Mouse (Mus musculus): ENCODE results near the gene Jph4. TPM values are rescaled to one million over a fixed set of nuclear protein-coding genes. Genes with fewer than 3 reads are reported as not detected.

The Jph4 gene
- not detected for polyA plus RNA-seq (2017; shearing (Covaris generic))

GRCm38 (mm10) chr14:55116425-55117200, at the start of gene Jph4:
Jph4 (minus strand) TSS chr14:55116935.
- ATAC-seq: no peak

GRCm38 (mm10) chr14:55164172-55164806, 47.6 kb upstream of the Jph4 start:
- ATAC-seq: no peak

DNA sequence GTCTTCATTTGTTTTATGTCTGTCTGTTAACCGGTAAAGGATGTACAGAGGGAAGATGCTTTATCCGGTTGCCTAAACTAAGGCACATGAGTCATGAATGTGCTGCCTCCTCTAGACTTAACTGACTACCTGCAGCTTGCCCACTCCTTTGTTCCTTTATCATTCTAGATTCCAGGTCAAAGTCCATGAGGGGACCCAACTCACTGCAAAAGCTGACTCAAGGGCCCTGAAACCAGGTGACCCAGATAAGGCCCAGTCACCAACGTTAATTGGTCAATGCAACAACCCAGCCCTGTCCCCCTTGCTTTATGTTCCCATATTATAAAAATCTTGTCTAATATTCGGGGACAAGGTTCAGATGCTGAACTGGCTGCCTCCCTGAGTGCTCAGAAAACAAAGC, 45.4 kb upstream of the Jph4 start:
- ATAC-seq: no peak

GRCm38 (mm10) chr14:55161098-55161634, 44.4 kb upstream of the Jph4 start:
- peak; percentile 90 for ATAC-seq

DNA sequence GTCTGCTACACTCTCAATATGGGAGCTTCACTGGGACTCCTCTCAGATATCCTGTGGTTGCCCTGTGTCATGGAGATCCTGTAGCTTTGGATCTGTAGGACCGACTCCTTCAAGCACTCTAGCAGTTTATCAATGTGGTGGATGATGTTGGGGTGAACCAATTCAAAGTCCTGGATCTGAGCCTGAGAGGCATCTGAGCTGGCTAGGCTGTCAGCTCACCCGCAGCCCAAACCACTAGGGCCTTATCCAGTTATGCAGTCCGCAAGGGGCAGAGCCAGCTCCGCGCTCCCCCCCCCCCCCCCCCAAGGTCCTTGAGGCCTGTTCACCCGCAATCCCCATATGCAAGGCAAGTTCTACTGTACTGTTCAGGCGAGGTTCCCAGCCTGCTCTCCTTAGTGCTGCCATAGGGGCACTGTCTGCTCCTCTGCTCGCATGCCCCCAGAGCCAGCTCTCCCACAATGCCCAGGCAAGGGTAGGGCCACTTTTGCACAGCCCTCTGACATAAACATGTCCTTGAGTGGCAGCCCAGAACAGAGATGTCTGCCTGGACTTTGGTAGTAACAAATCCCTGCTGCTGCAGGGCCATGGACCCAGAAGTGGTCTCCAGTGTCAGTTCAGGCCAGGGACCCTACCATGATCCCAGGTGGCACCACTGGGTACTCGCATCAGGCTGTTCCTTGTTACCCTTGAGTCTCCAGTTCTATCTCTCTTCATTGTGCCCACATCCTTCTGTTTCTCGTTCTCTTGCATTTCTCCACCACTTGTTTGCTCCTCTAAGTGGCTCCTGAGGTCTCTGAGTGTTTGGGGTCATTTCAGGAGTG, 43.7 kb upstream of the Jph4 start:
- no peak for ATAC-seq

DNA sequence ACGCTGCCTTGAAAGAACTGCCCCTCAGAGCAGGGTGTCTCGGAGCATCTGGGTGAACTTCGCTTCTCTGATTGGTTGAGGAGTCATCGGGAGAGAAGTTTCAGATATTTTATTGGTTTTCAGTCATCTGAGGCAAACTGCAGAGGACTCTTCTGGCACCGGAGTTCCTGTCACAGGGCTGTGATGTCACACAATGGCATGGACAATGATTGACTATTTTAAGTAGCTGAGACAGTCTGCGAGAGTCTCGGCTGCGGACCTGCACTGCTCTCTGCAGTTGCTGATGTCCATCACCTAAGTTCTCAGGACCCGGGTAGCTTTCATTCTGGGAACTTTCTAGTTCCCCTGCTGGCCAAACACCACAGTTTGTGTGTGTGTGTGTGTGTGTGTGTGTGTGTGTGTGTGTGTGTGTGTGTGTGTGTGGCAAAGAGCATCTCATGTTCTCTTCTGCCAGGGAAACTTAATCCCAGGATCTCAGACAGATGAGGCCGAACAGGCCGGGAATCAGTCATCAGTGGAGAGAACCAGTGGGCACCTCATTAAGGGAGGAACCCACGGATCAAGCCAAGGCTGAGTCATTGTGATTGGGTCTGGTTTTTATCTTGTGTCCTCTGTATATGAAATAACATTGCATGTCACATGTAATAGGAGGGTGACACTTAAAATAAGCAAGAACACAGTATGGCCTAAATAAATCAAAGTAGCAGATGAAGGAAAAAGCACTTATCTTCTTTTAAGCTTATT, 40.8 kb upstream of the Jph4 start:
- ATAC-seq: no peak

GRCm38 (mm10) chr14:55152951-55153481, 36.3 kb upstream of the Jph4 start:
- ATAC-seq: no peak

GRCm38 (mm10) chr14:55152174-55152573, 35.4 kb upstream of the Jph4 start:
- ATAC-seq: no peak

DNA sequence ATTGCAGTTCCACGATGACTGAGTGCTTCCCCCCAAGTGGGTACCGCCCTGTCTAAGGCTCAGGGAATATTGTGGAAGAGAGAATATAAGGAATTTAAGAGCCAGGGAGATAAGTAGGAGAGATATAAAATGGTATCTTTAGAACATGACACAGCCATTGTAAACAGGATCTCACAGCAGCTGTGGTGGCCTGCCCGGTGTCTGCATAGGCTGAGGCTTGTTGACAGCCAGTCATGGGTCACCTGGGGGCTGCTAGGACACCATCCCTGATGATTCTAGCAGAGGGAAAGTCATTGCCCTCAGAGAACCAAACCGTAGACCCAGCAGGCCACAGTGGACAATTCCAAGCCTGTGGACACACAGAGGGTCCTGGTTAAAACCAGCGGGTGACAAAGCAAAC, 34.2 kb upstream of the Jph4 start:
- no peak for ATAC-seq

DNA sequence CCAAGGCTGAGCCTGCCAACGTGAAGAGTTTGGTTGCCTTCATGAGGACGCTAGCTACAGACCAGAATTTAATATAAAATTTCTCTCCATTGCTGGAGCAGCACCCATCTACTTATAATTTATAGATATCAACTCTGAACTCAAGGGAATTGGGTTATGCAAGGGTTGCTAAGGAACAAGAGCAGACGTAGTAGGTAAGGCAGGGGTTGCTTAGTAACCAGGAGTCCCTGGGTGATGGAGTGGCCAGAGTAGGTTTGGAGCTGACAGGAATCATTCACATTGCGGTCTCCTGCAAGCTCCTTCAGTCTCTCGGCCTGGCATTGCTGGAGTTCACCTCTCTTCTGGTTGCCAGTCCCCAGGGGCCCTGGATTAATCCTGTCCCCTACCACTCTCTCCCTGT, 32.3 kb upstream of the Jph4 start:
- ATAC-seq: no peak

- no peak for ATAC-seq
Observed at GRCm38 (mm10) chr14:55148363-55148915, 31.7 kb upstream of the Jph4 start.

GRCm38 (mm10) chr14:55146829-55147401, 30.2 kb upstream of the Jph4 start:
- no peak for ATAC-seq

DNA sequence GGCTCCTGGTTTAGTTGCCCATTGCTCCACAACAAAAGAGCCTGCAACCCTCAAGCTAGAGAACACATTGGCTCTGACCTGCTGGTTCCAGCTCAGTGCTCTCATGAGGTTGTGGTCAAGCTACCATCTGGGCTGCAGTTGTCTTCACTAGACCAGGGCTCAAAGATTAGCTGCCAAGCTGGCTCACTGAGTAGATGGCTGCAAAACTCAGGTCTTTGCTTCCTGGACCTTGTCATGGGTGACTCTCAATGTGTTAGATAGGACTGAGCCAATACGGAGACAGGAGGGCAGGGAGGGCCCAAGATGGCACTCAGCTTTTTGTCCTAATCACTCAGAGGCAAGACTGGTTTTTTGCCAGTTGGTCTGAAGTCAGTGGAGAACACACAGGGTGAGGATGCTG, 29.6 kb upstream of the Jph4 start:
- no peak for ATAC-seq

- no peak for ATAC-seq
Observed at GRCm38 (mm10) chr14:55139313-55139712, 22.6 kb upstream of the Jph4 start.

DNA sequence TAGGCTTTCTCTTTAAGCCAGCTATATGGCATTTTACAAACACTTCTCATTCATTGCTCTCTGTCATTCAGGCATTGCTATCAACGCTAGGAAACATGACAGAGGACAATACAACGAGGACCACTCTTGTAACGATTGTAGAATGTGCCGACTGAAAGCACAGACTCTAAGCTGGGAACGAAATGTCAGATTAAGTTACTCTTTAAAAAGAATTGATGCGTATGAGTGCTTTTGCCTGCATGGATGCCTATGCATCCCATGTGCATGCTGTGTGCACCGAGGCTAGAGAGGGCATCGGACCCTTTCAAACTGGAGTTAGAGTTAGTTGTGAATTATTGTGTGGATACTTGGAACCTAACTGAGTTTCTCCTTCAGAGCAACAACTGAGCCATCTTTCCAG, 18.9 kb upstream of the Jph4 start:
- ATAC-seq: no peak

GRCm38 (mm10) chr14:55126521-55126920, 9.8 kb upstream of the Jph4 start:
- ATAC-seq: no peak

GRCm38 (mm10) chr14:55125711-55126110, 9.0 kb upstream of the Jph4 start:
- no peak for ATAC-seq

- ATAC-seq: no peak
Observed at GRCm38 (mm10) chr14:55122359-55122758, 5.6 kb upstream of the Jph4 start.

GRCm38 (mm10) chr14:55121947-55122346, 5.2 kb upstream of the Jph4 start:
- ATAC-seq: no peak

DNA sequence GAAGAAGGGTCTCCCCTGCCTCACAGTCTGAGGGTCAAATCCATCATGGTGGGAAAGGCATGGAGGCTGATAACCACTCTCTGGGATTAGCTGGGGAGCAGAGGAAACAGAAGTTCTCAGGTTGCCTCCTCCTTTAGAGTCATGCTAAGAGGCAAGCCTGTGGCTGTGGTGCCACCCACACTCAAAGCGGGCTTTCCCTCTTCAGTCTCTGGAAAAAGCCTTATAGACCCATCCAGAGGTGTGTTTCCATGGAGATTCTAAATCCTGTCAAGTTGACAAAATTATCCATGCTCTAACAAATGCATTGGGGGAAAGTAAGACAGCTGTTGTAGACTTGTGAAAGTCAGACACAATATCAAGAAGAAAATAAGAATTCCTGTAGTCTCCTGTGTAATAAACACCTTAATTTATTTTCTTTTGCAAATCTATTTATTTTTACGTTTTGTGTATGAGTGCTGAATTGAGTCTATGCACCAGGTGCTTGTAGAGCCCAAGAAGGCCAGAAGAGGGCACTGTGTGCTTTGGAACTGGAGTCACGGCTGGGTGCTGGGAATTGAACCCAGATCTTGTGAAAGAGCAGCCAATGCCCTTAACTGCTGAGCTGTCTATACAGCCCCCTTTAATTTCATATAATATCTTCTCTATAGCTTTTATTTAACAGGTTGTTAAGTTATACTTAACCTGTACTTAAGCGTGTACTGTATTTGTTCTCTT, 2.8 kb upstream of the Jph4 start:
- no peak for ATAC-seq

DNA sequence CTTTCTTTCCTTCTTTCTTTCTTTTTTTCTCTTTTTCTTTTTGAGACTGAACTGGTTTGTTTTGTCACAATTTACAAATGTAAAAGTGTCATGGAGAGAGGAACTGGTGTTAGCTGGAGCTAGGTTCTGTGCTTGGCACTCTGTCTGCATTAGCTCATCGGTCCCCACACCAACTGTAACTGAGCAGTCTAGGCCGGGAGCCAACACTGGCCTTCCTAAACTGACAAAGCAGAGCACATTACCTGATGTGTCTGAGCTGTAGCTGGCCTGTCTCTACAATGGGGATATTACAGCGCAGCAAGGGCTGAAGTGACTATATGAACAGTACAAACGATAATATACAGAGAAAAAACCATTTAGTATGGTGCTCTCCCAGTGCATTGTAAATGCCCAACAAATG, 2.1 kb upstream of the Jph4 start:
- no peak for ATAC-seq
